12 mouse cellular contexts compared by ENCODE assay signal in the genomic region with DNA sequence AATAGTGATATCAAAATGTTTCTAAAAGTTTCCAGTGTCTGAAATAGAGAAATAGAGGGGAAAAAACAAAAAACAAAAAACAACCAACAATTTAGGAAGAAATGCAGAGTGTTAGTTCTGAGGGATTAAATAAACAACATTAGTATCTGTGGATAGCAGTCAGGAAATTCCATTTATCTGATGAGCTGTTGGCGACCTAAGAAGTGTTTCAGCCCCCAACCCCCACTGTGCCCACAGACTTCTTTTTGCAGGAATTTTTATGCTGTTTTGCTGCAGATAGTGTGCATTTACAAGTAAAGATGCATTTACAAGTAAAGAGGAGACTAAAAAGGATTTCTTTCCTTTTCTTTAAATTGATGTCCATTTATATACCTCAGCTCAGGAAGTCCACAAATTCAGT.
DNase-seq lines count a peak whose midpoint lies in the region; ATAC-seq and TF ChIP-seq lines count a peak whose summit lies in the region.
"Had no signal": no experiment of that assay in that cellular context is flagged by ENCODE, and none has a peak within 500 bp of the region (broad histone marks: within the 10 kb centered on the region; RNA-seq: fewer than 3 reads in every experiment).

No protein-coding gene starts in this region.

- no peaks in the 10 kb centered on the region for H3K27me3 ChIP-seq in kidney, adult 2 months (replicated peaks; ENCODE audit: control insufficient read depth, insufficient read depth, low read length)
- peaks cover 10% of the 10 kb centered on the region for H3K27me3 ChIP-seq in Patski
- no peaks in the 10 kb centered on the region for H3K27me3 ChIP-seq in limb, embryonic 14.5 days (ENCODE audit: control insufficient read depth, insufficient read depth, low read length)
- no peaks in the 10 kb centered on the region for H3K27me3 ChIP-seq in neural tube, embryonic 15.5 days (replicated peaks)
- H3K27me3 ChIP-seq: liver, embryonic 15.5 days; midbrain, embryonic 12.5 days had no signal

- H3K9ac ChIP-seq in limb, embryonic 14.5 days (ENCODE audit: low read depth, low read length, severe bottlenecking), result no peak overlapping the region
- no peak overlapping the region for H3K9ac ChIP-seq in neural tube, embryonic 15.5 days (replicated peaks)
- H3K9ac ChIP-seq: liver, embryonic 15.5 days; midbrain, embryonic 12.5 days had no signal

- H3K9me3 ChIP-seq in limb, embryonic 14.5 days (ENCODE audit: control insufficient read depth, low read length), result no peaks in the 10 kb centered on the region
- no peaks in the 10 kb centered on the region for H3K9me3 ChIP-seq in neural tube, embryonic 15.5 days (replicated peaks)
- H3K9me3 ChIP-seq: liver, embryonic 15.5 days; midbrain, embryonic 12.5 days had no signal

- no peak for TF ChIP-seq POLR2A in kidney, adult 2 months (IDR thresholded peaks at IDR 0.05; ENCODE audit: low read depth, low read length)
- no peak for TF ChIP-seq POLR2A in limb, embryonic 14.5 days (IDR thresholded peaks at IDR 0.05; ENCODE audit: borderline replicate concordance, extremely low read depth, insufficient read depth, insufficient read length)

- 38% methylated on average over 1 of the region's 1 CpGs for WGBS in kidney, adult 2 months
- 23% methylated on average over 1 of the region's 1 CpGs for WGBS in limb, embryonic 14.5 days
- WGBS in neural tube, embryonic 15.5 days, result 77% methylated on average over 1 of the region's 1 CpGs

- POLR2A ChIA-PET in Patski (lab: Charles Lee), result no interaction called here

- CTCF ChIA-PET in Patski (lab: Charles Lee), result interaction anchor here (0.8 to 1.9 kb wide), 3 partner anchors 34 to 215 kb away, joined by 3 to 4 read pairs (median 3); no protein-coding TSS in a partner anchor

- peak; percentile 58 for ATAC-seq in Patski
- ATAC-seq in limb, embryonic 14.5 days (ENCODE audit: low FRiP score, low read depth), result no peak
- ATAC-seq in neural tube, embryonic 15.5 days (ENCODE audit: low FRiP score), result no peak

- no peaks in the 10 kb centered on the region for H3K36me3 ChIP-seq in kidney, adult 2 months (ENCODE audit: control insufficient read depth, insufficient read depth, low read length)
- no peaks in the 10 kb centered on the region for H3K36me3 ChIP-seq in limb, embryonic 14.5 days (ENCODE audit: control insufficient read depth, insufficient read depth, low read length)
- H3K36me3 ChIP-seq in neural tube, embryonic 15.5 days, result no peaks in the 10 kb centered on the region
- H3K36me3 ChIP-seq: liver, embryonic 15.5 days; midbrain, embryonic 12.5 days had no signal

- H3K4me1 ChIP-seq in kidney, adult 2 months (ENCODE audit: control insufficient read depth, insufficient read depth, low read length), result peaks cover 3% of the 10 kb centered on the region; the same call in 1 of the 2 replicates
- H3K4me1 ChIP-seq in limb, embryonic 14.5 days (ENCODE audit: control insufficient read depth, insufficient read depth, low read length), result peaks cover 32% of the 10 kb centered on the region
- no peaks in the 10 kb centered on the region for H3K4me1 ChIP-seq in neural tube, embryonic 15.5 days
- H3K4me1 ChIP-seq: liver, embryonic 15.5 days; midbrain, embryonic 12.5 days had no signal

- peak overlapping the region; percentile 68 for H3K27ac ChIP-seq in kidney, adult 2 months (ENCODE audit: insufficient read depth, low read depth, low read length)
- H3K27ac ChIP-seq in limb, embryonic 14.5 days (replicated peaks; ENCODE audit: low read depth, low read length), result peak overlapping the region; percentile 76
- no peak overlapping the region for H3K27ac ChIP-seq in neural tube, embryonic 15.5 days (replicated peaks)
- H3K27ac ChIP-seq: left cerebral cortex, adult 2 months; liver, embryonic 15.5 days; midbrain, embryonic 12.5 days had no signal

- peak overlapping the region; percentile 10; the same call in 1 of the 2 replicates for H3K4me2 ChIP-seq in limb, embryonic 14.5 days (replicated peaks; ENCODE audit: low read depth, low read length, severe bottlenecking)
- no peak overlapping the region for H3K4me2 ChIP-seq in neural tube, embryonic 15.5 days
- H3K4me2 ChIP-seq: liver, embryonic 15.5 days; midbrain, embryonic 12.5 days had no signal

- in situ Hi-C loops in Patski (cut with MboI; ENCODE audit: low pct_unique_long_range_greater_than_20kb), result no loop called here

- no peak for TF ChIP-seq CTCF in kidney, adult 2 months (conservative IDR thresholded peaks at IDR 0.05; ENCODE audit: insufficient read depth, insufficient read length, low read depth, low read length)
- no peak for TF ChIP-seq CTCF in Patski (IDR thresholded peaks at IDR 0.05)

- H3K4me3 ChIP-seq in kidney, adult 2 months (ENCODE audit: insufficient read depth, low read depth, low read length), result no peak overlapping the region
- H3K4me3 ChIP-seq in limb, embryonic 14.5 days (replicated peaks; ENCODE audit: low read length), result no peak overlapping the region
- H3K4me3 ChIP-seq in neural tube, embryonic 15.5 days (replicated peaks), result no peak overlapping the region
- H3K4me3 ChIP-seq: erythroblast, embryonic 14.5 days; left cerebral cortex, adult 2 months; liver, embryonic 15.5 days; midbrain, embryonic 12.5 days had no signal

- DNase-seq in kidney, adult 2 months, result peak; percentile 31
- DNase-seq in kidney, postnatal 36 days, result no peak
- DNase-seq in 3T3-L1 (ENCODE audit: low read depth, low spot score) (peak; percentile 80), Patski (ENCODE audit: low read depth, low spot score) (no peak)
- DNase-seq in limb, embryonic 14.5 days (ENCODE audit: low spot score), result no peak
- no peak for DNase-seq in cerebellum, postnatal 4 days (ENCODE audit: low spot score in 2 of 2)
- DNase-seq: cerebellum, postnatal 25 days had no signal

Comparison
In these comparisons a context has a peak if more than half of its experiments do, and no peak if none do; other contexts are left out.
1. DNase-seq: peak in kidney, adult 2 months (single experiment) and 3T3-L1 (single experiment); none in kidney, postnatal 36 days (0 of 2), Patski (single experiment), limb, embryonic 14.5 days (single experiment) and cerebellum, postnatal 4 days (0 of 2).